Mouse (Mus musculus): Measurements from ENCODE around the gene Hoxd10. TPM values are rescaled to one million over a fixed set of nuclear protein-coding genes. Genes with fewer than 3 reads are reported as not detected.

Hoxd10 gene
- polyA plus RNA-seq, 2 experiments = 0.07 TPM; not detected in 1

DNA sequence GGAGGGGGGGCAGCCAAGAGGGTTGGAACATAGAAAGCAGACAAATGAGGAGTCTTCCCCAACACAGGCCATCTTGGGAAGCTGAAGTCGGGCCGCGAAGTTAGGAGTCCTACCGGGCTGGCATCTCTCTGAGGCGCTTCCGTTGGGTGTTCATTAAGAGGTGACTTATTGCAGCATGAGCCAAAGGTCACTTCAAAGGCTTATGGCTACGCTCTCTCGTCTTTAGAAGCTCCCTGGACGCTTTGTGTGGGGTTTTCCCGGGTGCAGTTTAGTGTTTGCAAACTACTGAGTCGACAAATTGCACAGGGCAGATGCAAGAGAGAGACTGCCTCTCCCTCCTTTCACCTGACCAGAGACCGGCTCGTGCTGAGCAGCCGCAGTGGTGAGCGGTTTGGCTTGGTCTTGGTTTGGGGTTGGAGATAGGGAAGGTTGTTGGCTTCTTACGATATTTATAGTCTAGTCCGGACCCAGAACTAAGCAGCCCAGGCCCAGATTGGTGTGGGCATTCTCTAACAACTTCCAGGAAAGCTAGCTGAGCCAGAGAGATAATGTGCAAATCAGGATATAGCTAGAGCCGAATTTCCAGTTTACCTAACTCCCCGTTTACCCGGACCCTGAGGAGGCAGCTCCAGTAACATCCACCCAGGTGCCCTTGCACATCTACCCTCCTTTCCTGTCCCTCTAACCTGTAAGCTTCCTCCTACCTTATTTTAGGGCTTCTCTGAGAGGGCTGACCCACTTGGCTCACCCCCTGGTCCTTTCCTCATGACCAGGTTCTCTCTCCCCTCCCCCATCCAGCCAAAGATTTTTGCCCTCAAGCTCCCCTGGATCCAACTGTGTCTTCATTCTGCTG is 47.1 kb downstream of the Hoxd10 start:
- WGBS (ENCODE audit: insufficient replicate concordance) = 3% methylated on average over 20 of the region's 20 CpGs
- ATAC-seq (ENCODE audit: insufficient read depth) (no peak), DNase-seq (ENCODE audit: low read depth in 3 of 3, low spot score in 3 of 3) (no peak)
- H3K4me3 ChIP-seq (ENCODE audit: insufficient read depth in 1 of 2, low read depth in 2 of 2, low read length in 2 of 2) = no peak overlapping the region
- no peak overlapping the region for H3K4me2 ChIP-seq (ENCODE audit: low read depth)
- no peak overlapping the region for H3K27ac ChIP-seq
- no peak for TF ChIP-seq CTCF (IDR thresholded peaks at IDR 0.05; ENCODE audit: low read depth)
- TF ChIP-seq EP300 (IDR thresholded peaks at IDR 0.05; ENCODE audit: low read depth) = no peak
- peaks cover 90% of the 10 kb centered on the region for H3K27me3 ChIP-seq (ENCODE audit: control insufficient read depth, insufficient read depth, low read length)
- no peaks in the 10 kb centered on the region for H3K36me3 ChIP-seq (replicated peaks; ENCODE audit: control insufficient read depth, insufficient read depth, low read depth)
- H3K9ac ChIP-seq (replicated peaks) = no peak overlapping the region
- no peaks in the 10 kb centered on the region for H3K4me1 ChIP-seq (replicated peaks; ENCODE audit: control insufficient read depth in 2 of 2, insufficient read depth in 2 of 2, low read length in 1 of 2)
- no peaks in the 10 kb centered on the region for H3K9me3 ChIP-seq (ENCODE audit: control insufficient read depth, low read length)

DNA sequence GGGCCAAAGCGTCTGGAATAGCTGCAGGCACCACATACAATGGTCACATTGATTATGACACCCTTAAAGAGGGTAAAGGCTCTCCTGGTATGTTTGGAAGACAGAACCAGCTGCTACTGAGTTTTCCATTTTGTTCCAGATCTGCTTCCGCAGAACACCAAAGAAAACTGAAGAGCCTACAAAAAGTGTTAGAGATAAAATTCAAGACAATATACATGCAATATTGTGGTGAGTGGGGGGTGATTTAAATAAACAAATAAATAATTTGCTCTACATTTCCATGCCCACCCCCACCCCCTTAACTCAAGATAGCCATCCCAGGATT is 47.7 kb downstream of the Hoxd10 start:
- Histone ChIP-seq H3K4me2 (ENCODE audit: low read depth) (no peak overlapping the region), H3K27me3 (ENCODE audit: control insufficient read depth, insufficient read depth, low read length) (peaks cover 90% of the 10 kb centered on the region), H3K36me3 (replicated peaks; ENCODE audit: control insufficient read depth, insufficient read depth, low read depth) (no peaks in the 10 kb centered on the region), H3K4me1 (replicated peaks; ENCODE audit: control insufficient read depth in 2 of 2, insufficient read depth in 2 of 2, low read length in 1 of 2) (no peaks in the 10 kb centered on the region), H3K9me3 (ENCODE audit: control insufficient read depth, low read length) (no peaks in the 10 kb centered on the region), H3K9ac (replicated peaks) (no peak overlapping the region), H3K4me3 (ENCODE audit: insufficient read depth in 1 of 2, low read depth in 2 of 2, low read length in 2 of 2) (no peak overlapping the region), H3K27ac (no peak overlapping the region)
- WGBS (ENCODE audit: insufficient replicate concordance) = 20% methylated on average over 2 of the region's 2 CpGs
- TF ChIP-seq CTCF (IDR thresholded peaks at IDR 0.05; ENCODE audit: low read depth) (no peak), EP300 (IDR thresholded peaks at IDR 0.05; ENCODE audit: low read depth) (no peak)
- no peak for DNase-seq (ENCODE audit: low read depth in 3 of 3, low spot score in 3 of 3)
- ATAC-seq (ENCODE audit: insufficient read depth) = no peak

DNA sequence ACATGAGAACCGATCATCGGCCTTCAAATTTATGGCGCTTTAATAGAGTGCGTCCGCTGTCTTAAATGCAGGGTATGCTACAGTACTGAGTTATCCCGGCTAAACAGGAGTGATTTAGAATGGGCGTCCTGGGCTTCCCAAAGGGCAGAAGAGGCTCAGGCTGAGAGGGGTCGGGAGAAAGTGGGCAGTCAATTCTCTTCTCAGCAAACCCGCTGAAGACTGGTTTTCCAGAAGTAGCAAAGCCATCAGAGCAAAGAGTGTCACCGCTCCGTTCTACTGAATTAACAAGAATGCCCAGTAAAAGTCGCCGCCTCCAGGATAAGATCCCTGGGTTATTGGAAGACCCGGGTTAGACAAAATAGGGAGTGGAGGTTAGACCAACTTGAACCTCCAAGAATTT is 48.1 kb downstream of the Hoxd10 start:
- no peak for DNase-seq (ENCODE audit: low read depth in 3 of 3, low spot score in 3 of 3)
- no peak overlapping the region for H3K4me2 ChIP-seq (ENCODE audit: low read depth)
- H3K9ac ChIP-seq (replicated peaks) = no peak overlapping the region
- peaks cover 90% of the 10 kb centered on the region for H3K27me3 ChIP-seq (ENCODE audit: control insufficient read depth, insufficient read depth, low read length)
- H3K4me1 ChIP-seq (replicated peaks; ENCODE audit: control insufficient read depth in 2 of 2, insufficient read depth in 2 of 2, low read length in 1 of 2) = no peaks in the 10 kb centered on the region
- H3K27ac ChIP-seq = no peak overlapping the region
- H3K9me3 ChIP-seq (ENCODE audit: control insufficient read depth, low read length) = no peaks in the 10 kb centered on the region
- H3K36me3 ChIP-seq (replicated peaks; ENCODE audit: control insufficient read depth, insufficient read depth, low read depth) = no peaks in the 10 kb centered on the region
- ATAC-seq (ENCODE audit: insufficient read depth) = no peak
- TF ChIP-seq EP300 (IDR thresholded peaks at IDR 0.05; ENCODE audit: low read depth) (no peak), CTCF (IDR thresholded peaks at IDR 0.05; ENCODE audit: low read depth) (no peak)
- 6% methylated on average over 14 of the region's 14 CpGs for WGBS (ENCODE audit: insufficient replicate concordance)
- H3K4me3 ChIP-seq (ENCODE audit: insufficient read depth in 1 of 2, low read depth in 2 of 2, low read length in 2 of 2) = no peak overlapping the region

DNA sequence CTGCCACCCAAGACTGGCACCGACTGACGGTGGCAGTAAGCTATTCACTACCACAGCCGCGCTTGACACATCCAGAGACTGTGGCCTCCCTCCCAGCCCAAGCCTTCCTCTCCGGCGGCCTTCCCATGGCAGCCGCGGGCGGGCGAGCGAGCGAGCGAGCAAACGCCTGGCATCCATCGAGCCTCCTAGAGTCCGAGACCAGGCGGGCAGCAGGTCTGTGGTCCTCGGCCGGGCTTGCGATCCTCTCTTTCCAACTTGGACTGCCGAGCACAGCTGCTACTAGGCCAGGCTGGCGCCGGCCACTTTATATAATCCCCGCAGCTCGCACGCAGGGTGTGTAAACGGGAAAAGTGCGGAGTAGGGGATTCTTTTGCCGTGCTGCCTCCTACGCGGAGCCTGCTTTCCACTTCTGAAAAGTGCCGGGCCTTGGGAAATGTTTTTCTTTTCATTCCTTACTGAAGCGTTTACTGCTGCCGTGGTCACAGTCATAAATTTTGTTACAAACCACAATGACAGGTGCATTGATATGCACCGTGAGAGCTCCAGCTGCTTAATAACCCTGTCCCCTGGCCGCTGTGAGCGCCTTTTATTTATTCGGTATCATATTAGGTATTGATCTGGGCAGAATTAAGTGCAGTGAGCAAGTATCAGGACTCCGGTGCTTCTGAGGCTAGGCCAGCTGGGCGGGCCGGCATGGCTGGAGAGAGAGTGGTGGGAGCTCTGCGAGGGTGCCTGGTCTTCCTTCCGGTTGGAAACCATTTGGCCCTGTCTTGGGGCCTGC is 48.8 kb downstream of the Hoxd10 start:
- whole genome bisulfite sequencing (ENCODE audit: insufficient replicate concordance) = 2% methylated on average over 43 of the region's 43 CpGs
- DNase-seq (ENCODE audit: low read depth in 3 of 3, low spot score in 3 of 3) (no peak), ATAC-seq (ENCODE audit: insufficient read depth) (no peak)
- no peak overlapping the region for H3K27ac ChIP-seq
- H3K27me3 ChIP-seq (ENCODE audit: control insufficient read depth, insufficient read depth, low read length) = peaks cover 89% of the 10 kb centered on the region
- no peak overlapping the region for H3K9ac ChIP-seq (replicated peaks)
- no peaks in the 10 kb centered on the region for H3K36me3 ChIP-seq (replicated peaks; ENCODE audit: control insufficient read depth, insufficient read depth, low read depth)
- no peaks in the 10 kb centered on the region for H3K4me1 ChIP-seq (replicated peaks; ENCODE audit: control insufficient read depth in 2 of 2, insufficient read depth in 2 of 2, low read length in 1 of 2)
- H3K4me3 ChIP-seq (ENCODE audit: insufficient read depth in 1 of 2, low read depth in 2 of 2, low read length in 2 of 2) = no peak overlapping the region
- no peak for TF ChIP-seq EP300 (IDR thresholded peaks at IDR 0.05; ENCODE audit: low read depth)
- no peak for TF ChIP-seq CTCF (IDR thresholded peaks at IDR 0.05; ENCODE audit: low read depth)
- H3K4me2 ChIP-seq (ENCODE audit: low read depth) = no peak overlapping the region
- H3K9me3 ChIP-seq (ENCODE audit: control insufficient read depth, low read length) = no peaks in the 10 kb centered on the region

DNA sequence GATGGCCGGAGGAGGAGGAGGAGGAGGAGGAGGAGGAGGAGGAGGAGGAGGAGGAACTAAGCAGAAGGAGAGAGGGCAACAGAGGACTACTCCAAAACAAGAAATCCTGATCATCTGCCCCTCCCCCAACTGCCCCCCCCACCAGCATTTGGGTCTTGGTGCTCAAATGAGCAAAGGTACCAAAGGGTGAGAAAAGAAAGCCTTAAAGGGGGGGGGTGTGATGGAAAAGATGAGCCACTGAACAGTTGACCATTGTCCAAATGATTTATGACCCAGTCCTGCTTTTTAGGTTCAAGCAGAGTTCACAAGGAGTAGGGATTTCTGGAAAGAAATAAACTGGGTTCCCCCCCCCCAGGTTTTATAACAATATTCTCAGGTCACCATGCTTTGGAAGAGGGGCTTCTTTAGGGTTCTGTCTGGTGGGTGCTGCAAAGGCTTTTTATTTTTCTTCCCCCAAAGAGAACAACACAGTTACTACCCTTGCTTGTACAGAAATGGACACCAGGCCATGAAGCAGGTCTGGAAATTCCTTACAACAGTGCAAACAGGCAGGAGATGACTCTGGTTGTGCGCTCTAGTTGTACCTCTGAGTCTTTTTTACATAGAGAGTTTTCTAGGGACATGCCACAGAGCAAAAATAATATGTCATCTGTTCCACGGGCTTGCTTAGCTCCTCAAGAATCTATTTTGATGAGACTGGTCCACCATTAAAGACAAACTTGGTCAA is 49.7 kb downstream of the Hoxd10 start:
- no peak for ATAC-seq (ENCODE audit: insufficient read depth)
- 41% methylated on average over 2 of the region's 3 CpGs for WGBS (ENCODE audit: insufficient replicate concordance)
- peaks cover 89% of the 10 kb centered on the region for H3K27me3 ChIP-seq (ENCODE audit: control insufficient read depth, insufficient read depth, low read length)

More for the DNA sequence above, 49.7 kb downstream of the Hoxd10 start:
- no peak overlapping the region for H3K27ac ChIP-seq
- H3K9me3 ChIP-seq (ENCODE audit: control insufficient read depth, low read length) = no peaks in the 10 kb centered on the region
- no peak for DNase-seq (ENCODE audit: low read depth in 3 of 3, low spot score in 3 of 3)
- H3K36me3 ChIP-seq (replicated peaks; ENCODE audit: control insufficient read depth, insufficient read depth, low read depth) = no peaks in the 10 kb centered on the region
- TF ChIP-seq EP300 (IDR thresholded peaks at IDR 0.05; ENCODE audit: low read depth) = no peak
- TF ChIP-seq CTCF (IDR thresholded peaks at IDR 0.05; ENCODE audit: low read depth) = no peak
- H3K9ac ChIP-seq (replicated peaks) = no peak overlapping the region
- no peak overlapping the region for H3K4me2 ChIP-seq (ENCODE audit: low read depth)
- no peak overlapping the region for H3K4me3 ChIP-seq (ENCODE audit: insufficient read depth in 1 of 2, low read depth in 2 of 2, low read length in 2 of 2)
- no peaks in the 10 kb centered on the region for H3K4me1 ChIP-seq (replicated peaks; ENCODE audit: control insufficient read depth in 2 of 2, insufficient read depth in 2 of 2, low read length in 1 of 2)

Measured in liver, embryonic 14.5 days (tissue).